Mouse (Mus musculus) heart, adult 2 months (tissue): ENCODE results near the gene Ephb2. TPM values are rescaled to one million over a fixed set of nuclear protein-coding genes. Genes with fewer than 3 reads are reported as not detected.
A peak's percentile ranks its signal among the peaks of the same experiment; 100 is the strongest.

Source experiments
- DNase-seq, 2 experiments: peaks; one replicate each; pipeline ENCODE4 v3.0.0; 2021
- H3K27ac ChIP-seq: fragments of 200-600 bp; 2 replicates; pipeline ENCODE4 v1.8.1; 2022
- H3K27me3 ChIP-seq: fragments of 200-500 bp; 2 replicates; pipeline ENCODE4 v1.6.1; 2012; ENCODE audit warnings: mild to moderate bottlenecking, low read length, inconsistent platforms, mixed read lengths; ENCODE audit not compliant: control insufficient read depth, insufficient read depth
- H3K36me3 ChIP-seq: fragments of 200-500 bp; 2 replicates; pipeline ENCODE4 v1.6.1; 2012; ENCODE audit warnings: low read length, inconsistent platforms; ENCODE audit not compliant: control insufficient read depth, insufficient read depth
- H3K4me1 ChIP-seq: fragments of 200-500 bp; 2 replicates; pipeline ENCODE4 v1.6.1; 2011; ENCODE audit warnings: low read length; ENCODE audit not compliant: control insufficient read depth, insufficient read depth
- H3K4me3 ChIP-seq: fragments of 200-600 bp; 2 replicates; pipeline ENCODE4 v1.8.1; 2022
- H3K79me2 ChIP-seq: fragments of 200-500 bp; replicated peaks from 2 replicates; pipeline ENCODE4 v1.6.1; 2012; ENCODE audit warnings: mild to moderate bottlenecking, inconsistent platforms, low read length, moderate library complexity, mixed read lengths; ENCODE audit not compliant: control insufficient read depth, insufficient read depth
- H3K9ac ChIP-seq: fragments of 200-500 bp; 2 replicates; pipeline ENCODE4 v1.6.1; 2012; ENCODE audit warnings: low read depth, mild to moderate bottlenecking, control low read depth, inconsistent platforms, low read length, mixed read lengths
- CTCF ChIP-seq: fragments of 200-600 bp; IDR thresholded peaks from 2 replicates; pipeline ENCODE4 v1.8.1; 2022; ENCODE audit warnings: antibody characterized with exemption, mild to moderate bottlenecking, moderate library complexity
- EP300 ChIP-seq: fragments of 200-500 bp; IDR thresholded peaks from 2 replicates; pipeline ENCODE4 v1.6.1; 2011; ENCODE audit warnings: low read depth, low read length, control low read depth; ENCODE audit not compliant: insufficient read depth
- POLR2A ChIP-seq: fragments of 200-500 bp; IDR thresholded peaks from 2 replicates; pipeline ENCODE4 v1.6.1; 2011; ENCODE audit warnings: mild to moderate bottlenecking, low read depth, low read length, control low read depth; ENCODE audit not compliant: insufficient read depth
- WGBS: fragments of 180-500 bp; shearing (Covaris S2); methylation state at CpG from one replicate; pipeline ENCODE4 v1.1.7; 2018; 5-methylcytosine and 5-hydroxymethylcytosine counted together
- intact Hi-C: fragments of 180-260 bp; cut with DNase I; formaldehyde crosslinking; loops from one replicate; pipeline ENCODE4 v1.15.1; 2025
- polyA plus RNA-seq: library from polyadenylated mRNA; depleted of rRNA; stranded (reverse); fragments of >200 nt; gene quantifications from 2 replicates; pipeline ENCODE4 v1.2.3, GENCODE M21; 2012
- total RNA-seq, 2 experiments: library from RNA; stranded (reverse); gene quantifications; 2 replicates each; pipeline ENCODE4 v1.2.3; 2021

Gene Ephb2
- total and polyA plus RNA-seq, 3 experiments, result 0.73 to 0.96 (median 0.77) TPM

DNA sequence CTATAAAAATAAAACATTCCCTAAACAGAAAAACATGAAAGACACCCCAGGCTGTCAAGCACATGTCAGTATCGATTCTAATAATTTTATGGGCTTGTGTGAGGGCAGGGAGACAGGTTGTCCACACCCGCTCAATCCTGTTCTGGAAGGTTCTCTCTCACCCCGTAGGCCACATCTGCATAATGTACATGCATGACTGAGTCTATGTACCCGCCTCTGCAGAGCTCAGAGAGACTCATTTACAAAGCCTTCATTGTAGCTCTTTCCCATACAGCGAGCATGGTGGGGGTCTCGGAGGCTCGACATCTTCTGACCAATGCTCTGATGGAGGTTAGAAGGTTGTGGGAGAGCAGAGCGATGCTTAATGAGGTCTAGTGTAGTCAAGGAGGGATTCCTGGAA is 108.8 kb downstream of the Ephb2 start:
- H3K36me3 ChIP-seq, result no peaks in the 10 kb centered on the region
- no peak overlapping the region for H3K4me3 ChIP-seq
- DNase-seq, result no peak
- intact Hi-C loops, result no loop called here
- TF ChIP-seq POLR2A, result no peak
- TF ChIP-seq CTCF, result no peak
- no peak for TF ChIP-seq EP300
- no peak overlapping the region for H3K9ac ChIP-seq
- no peak overlapping the region for H3K27ac ChIP-seq
- H3K4me1 ChIP-seq, result no peaks in the 10 kb centered on the region
- no peaks in the 10 kb centered on the region for H3K27me3 ChIP-seq
- WGBS, result 86% methylated on average over 8 of the region's 8 CpGs
- H3K79me2 ChIP-seq, result no peaks in the 10 kb centered on the region

GRCm38 (mm10) chr4:136724731-136725130 is 111.1 kb downstream of the Ephb2 start:
- TF ChIP-seq EP300 (no peak), POLR2A (no peak), CTCF (peak; percentile 34)
- no peak overlapping the region for H3K9ac ChIP-seq
- H3K27me3 ChIP-seq, result no peaks in the 10 kb centered on the region
- no peaks in the 10 kb centered on the region for H3K79me2 ChIP-seq
- DNase-seq, result no peak
- H3K4me1 ChIP-seq, result no peaks in the 10 kb centered on the region
- intact Hi-C loops, result no loop called here
- H3K27ac ChIP-seq, result no peak overlapping the region
- no peaks in the 10 kb centered on the region for H3K36me3 ChIP-seq
- no peak overlapping the region for H3K4me3 ChIP-seq
- 64% methylated on average over 17 of the region's 17 CpGs for WGBS

DNA sequence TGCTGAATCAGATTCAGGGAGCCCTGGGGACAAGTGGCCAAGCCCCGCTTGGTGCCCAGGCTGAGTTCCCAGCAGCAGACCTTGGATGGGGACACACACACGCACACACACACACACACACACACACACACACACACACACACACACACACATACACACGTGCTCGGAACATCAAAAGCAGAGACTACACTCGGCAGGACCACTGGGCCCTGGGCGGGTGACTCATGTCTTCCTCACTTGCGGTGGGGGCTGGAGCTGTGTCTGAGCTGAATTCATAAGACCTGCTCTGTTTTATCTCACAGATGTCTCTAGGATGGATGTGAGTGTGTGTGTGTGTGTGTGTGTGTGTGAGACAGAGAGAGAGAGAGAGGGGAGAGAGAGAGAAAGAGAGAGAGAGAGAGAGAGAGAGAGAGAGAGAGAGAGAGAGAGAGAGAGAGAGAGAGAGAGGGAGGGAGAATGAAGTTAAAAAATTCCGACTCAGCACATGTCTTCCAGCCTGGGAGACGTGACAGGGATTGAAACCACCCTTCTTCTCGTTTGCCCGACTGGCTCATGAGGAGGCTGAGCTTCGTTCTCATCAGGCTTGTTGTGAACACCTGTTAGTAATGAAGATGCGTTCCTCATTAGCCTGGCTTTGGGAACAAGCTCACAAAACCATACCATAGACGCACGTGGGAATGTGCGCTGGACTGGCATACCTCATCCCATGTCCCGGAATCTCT is 113.3 kb downstream of the Ephb2 start:
- H3K36me3 ChIP-seq, result no peaks in the 10 kb centered on the region
- H3K79me2 ChIP-seq, result no peaks in the 10 kb centered on the region
- intact Hi-C loops, result no loop called here
- H3K4me1 ChIP-seq, result no peaks in the 10 kb centered on the region
- H3K4me3 ChIP-seq, result no peak overlapping the region
- TF ChIP-seq POLR2A (no peak), CTCF (no peak), EP300 (no peak)
- 63% methylated on average over 17 of the region's 17 CpGs for whole genome bisulfite sequencing
- H3K27ac ChIP-seq, result no peak overlapping the region
- DNase-seq, result no peak
- no peak overlapping the region for H3K9ac ChIP-seq
- no peaks in the 10 kb centered on the region for H3K27me3 ChIP-seq

- no peak for TF ChIP-seq CTCF
- no peak for TF ChIP-seq EP300
- TF ChIP-seq POLR2A, result no peak
- H3K4me3 ChIP-seq, result no peak overlapping the region
- WGBS, result 69% methylated on average over 3 of the region's 3 CpGs
Measured at GRCm38 (mm10) chr4:136721937-136722336, 113.9 kb downstream of the Ephb2 start.

DNA sequence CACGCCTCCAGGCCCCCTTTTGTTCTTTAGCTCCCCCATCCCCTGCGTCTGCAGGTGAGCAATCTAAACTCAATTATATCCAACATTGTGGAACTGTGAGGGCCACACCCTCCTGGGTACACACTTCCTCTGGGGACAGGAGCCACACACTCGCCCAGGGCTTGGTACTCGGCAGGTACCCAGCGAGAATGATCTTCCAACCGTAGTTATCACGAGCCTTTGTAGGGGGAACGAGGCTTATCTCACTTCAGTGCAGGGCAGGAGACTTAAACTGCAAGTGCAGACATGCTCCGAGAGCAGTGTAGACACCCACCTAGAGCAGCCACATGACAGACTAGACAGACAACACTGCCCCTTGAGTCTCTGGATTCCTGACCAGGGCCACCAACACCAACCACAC is 115.8 kb downstream of the Ephb2 start:
- Histone ChIP-seq H3K27me3 (no peaks in the 10 kb centered on the region), H3K36me3 (no peaks in the 10 kb centered on the region), H3K9ac (no peak overlapping the region), H3K4me3 (no peak overlapping the region), H3K27ac (no peak overlapping the region), H3K79me2 (no peaks in the 10 kb centered on the region), H3K4me1 (no peaks in the 10 kb centered on the region)
- DNase-seq, result no peak
- intact Hi-C loops, result no loop called here
- TF ChIP-seq CTCF (no peak), POLR2A (no peak), EP300 (no peak)
- 63% methylated on average over 9 of the region's 9 CpGs for WGBS

More at GRCm38 (mm10) chr4:136721937-136722336, 113.9 kb downstream of the Ephb2 start:
- no peaks in the 10 kb centered on the region for H3K27me3 ChIP-seq
- H3K4me1 ChIP-seq, result no peaks in the 10 kb centered on the region
- no peak overlapping the region for H3K9ac ChIP-seq
- no peak overlapping the region for H3K27ac ChIP-seq
- H3K79me2 ChIP-seq, result no peaks in the 10 kb centered on the region
- DNase-seq, result no peak
- intact Hi-C loops, result no loop called here
- H3K36me3 ChIP-seq, result no peaks in the 10 kb centered on the region

DNA sequence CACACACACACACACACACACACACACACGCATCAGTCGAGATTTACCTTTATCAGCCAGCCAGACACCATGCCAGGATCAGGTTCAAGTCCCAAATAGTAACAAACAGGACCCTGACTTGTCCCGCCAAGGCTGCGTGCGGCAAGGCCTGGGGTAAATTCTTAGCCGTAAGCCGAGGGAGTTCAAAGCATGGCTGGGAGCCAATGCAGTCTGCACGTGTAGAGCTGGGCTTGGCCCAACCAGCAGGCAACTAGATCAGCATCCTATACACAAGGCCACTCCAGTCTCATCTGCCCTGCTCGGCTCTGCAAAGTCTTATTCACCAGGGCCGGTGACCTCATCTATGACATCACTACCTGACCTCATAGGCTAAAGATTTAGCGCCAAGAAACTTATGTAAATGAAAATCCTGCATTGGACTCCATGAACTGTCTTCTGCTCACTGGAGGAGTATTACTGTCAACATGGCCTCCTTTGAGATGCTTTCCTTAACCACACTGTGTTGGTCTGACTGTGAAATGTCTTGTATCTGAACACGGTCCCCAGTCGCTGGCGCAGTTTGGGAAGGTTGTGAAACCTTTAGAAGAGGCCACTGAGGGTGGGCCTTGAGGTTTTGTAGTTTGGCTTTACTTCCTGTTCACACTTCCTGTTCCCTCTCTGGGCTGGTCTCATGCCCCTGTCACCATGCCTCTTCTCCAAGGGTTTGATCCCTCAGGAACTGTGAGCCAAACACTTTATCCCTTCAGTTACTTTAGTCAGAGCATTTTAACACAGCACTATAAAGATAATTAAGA is 117.4 kb downstream of the Ephb2 start:
- intact Hi-C loops, result no loop called here
- H3K36me3 ChIP-seq, result no peaks in the 10 kb centered on the region
- no peak overlapping the region for H3K27ac ChIP-seq
- no peak for DNase-seq
- H3K4me1 ChIP-seq, result no peaks in the 10 kb centered on the region
- no peak overlapping the region for H3K4me3 ChIP-seq
- no peaks in the 10 kb centered on the region for H3K79me2 ChIP-seq
- WGBS, result 84% methylated on average over 14 of the region's 14 CpGs
- no peaks in the 10 kb centered on the region for H3K27me3 ChIP-seq
- TF ChIP-seq CTCF (no peak), POLR2A (no peak), EP300 (no peak)
- no peak overlapping the region for H3K9ac ChIP-seq
